Mouse (Mus musculus): ENCODE results near the gene Ints5.

DNA sequence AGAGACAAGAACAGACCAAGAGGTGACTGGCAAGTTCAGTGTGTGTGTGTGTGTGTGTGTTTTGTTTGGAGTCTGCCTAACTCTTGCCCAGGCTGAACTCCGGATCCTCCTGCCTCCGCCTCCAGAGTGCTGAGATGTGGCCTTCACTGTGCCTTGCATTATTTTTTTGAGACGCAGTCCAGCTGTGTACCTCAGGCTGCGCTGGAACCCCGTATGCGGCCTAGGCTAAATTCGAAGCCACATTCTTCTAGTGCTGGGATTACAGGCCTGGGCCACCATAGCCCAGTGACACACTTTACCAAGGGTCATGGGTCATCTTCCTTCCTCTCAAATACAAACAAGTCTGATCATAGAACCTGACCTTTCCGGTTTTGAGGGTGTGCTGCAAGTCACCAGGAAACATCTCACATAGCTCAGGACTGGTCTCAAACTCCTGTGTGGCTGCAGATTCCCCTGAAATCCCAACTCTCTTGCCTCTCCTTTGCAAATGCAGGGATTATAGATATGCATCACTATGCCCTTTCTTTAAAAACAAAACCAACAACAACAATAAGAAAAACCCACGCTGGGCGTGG, 20.5 kb upstream of the Ints5 start:
- no peak for TF ChIP-seq CTCF (IDR thresholded peaks at IDR 0.05; ENCODE audit: control insufficient read depth, insufficient read depth, insufficient read length)
- no peak for TF ChIP-seq USF1 (IDR thresholded peaks at IDR 0.05; ENCODE audit: low read depth)
- TF ChIP-seq MYOG (IDR thresholded peaks at IDR 0.05; ENCODE audit: control insufficient read depth, extremely low read depth, insufficient read length): no peak
- TF ChIP-seq MYOD1 (IDR thresholded peaks at IDR 0.05; ENCODE audit: control insufficient read depth, insufficient read length, low read depth): no peak
- no peak for TF ChIP-seq FOSL1 (IDR thresholded peaks at IDR 0.05; ENCODE audit: insufficient read depth, low read length, poor library complexity, severe bottlenecking)
- TF ChIP-seq CEBPB (IDR thresholded peaks at IDR 0.05; ENCODE audit: low read depth): no peak
